Mouse (Mus musculus) ES-Bruce4 (cell line): Measurements from ENCODE around the gene Car5a.

ENCODE experiments used
- CTCF ChIP-seq: IDR thresholded peaks from one replicate; pipeline ENCODE4 v1.8.1; 2011; ENCODE audit warnings: low read depth, low read length
- POLR2A ChIP-seq: IDR thresholded peaks from one replicate; pipeline ENCODE4 v1.8.1; 2011; ENCODE audit warnings: low read length; ENCODE audit not compliant: insufficient read depth

DNA sequence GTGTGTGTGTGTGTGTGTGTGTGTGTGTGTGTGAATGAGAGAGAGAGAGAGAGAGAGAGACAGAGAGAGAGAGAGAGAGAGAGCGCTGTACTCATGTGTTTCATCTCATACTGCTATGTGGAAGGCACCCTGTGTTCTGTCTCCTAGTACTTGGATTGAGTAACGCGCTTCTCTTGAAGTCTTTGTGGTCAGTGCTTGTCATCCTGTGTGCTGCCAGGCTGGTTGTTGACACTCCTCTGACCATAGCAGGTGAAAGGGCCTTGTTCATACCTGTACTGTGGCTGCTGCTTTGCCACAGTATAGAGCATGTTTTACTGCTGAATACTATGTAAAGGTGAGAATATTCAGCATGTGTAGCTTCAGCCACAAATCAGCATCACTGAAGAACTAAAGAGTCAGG is 41.0 kb upstream of the Car5a start:
- TF ChIP-seq CTCF: no peak
- TF ChIP-seq POLR2A: no peak
